Mouse (Mus musculus) embryonic stem cell, embryonic (primary cell): ENCODE data around the gene Ranbp3.

Experiments used
- CTCF ChIA-PET, 4 experiments: fragments of 300-600 bp in 2 of 4; fragments of 350-600 bp in 2 of 4; sonication (Branson Sonifier 250); formaldehyde crosslinking; loops; one replicate each; lab custom pipeline; 2022; ENCODE audit warnings: inconsistent platforms in 2 of 4; lab: Charles Lee
- POLR2A ChIA-PET, 4 experiments: fragments of 300-600 bp in 2 of 4; fragments of 350-600 bp in 2 of 4; sonication (Branson Sonifier 250); formaldehyde crosslinking; loops; one replicate each; lab custom pipeline; 2022; ENCODE audit warnings: antibody characterized with exemption in 4 of 4, inconsistent platforms in 1 of 4; lab: Charles Lee

Ranbp3 gene

GRCm38 (mm10) chr17:56663659-56664058, 9.4 kb upstream of the Ranbp3 start:
- ChIA-PET POLR2A (interaction anchor here (0.6 to 8.1 kb wide), 66 partner anchors 8 to 585 kb away, joined by 3 to 111 read pairs (median 5); partner anchors contain the start of genes Ranbp3 (in 4 of the 4), Catsperd (in 3 of the 4), Lonp1 (in 3 of the 4) and Rpl36 (in 3 of the 4)), CTCF (interaction anchor here in 3 of 4 experiments (0.6 to 2.0 kb wide), 17 partner anchors 9 to 538 kb away, joined by 3 to 12 read pairs (median 4); partner anchors contain the start of genes Lonp1 (in 2 of the 3), Ranbp3 (in 2 of the 3) and Gm20219 (in 1 of the 3))

GRCm38 (mm10) chr17:56664333-56664732, 8.8 kb upstream of the Ranbp3 start:
- POLR2A ChIA-PET = interaction anchor here (0.6 to 8.1 kb wide), 84 partner anchors 9 to 585 kb away, joined by 3 to 111 read pairs (median 4); partner anchors contain the start of genes Ranbp3 (in 4 of the 4), Catsperd (in 3 of the 4), Lonp1 (in 3 of the 4) and Rpl36 (in 3 of the 4)
- CTCF ChIA-PET = interaction anchor here in 3 of 4 experiments (0.5 to 2.0 kb wide), 22 partner anchors 9 to 705 kb away, joined by 3 to 12 read pairs (median 3); partner anchors contain the start of genes Lonp1 (in 2 of the 3), Ranbp3 (in 2 of the 3) and Gm20219 (in 1 of the 3)

- ChIA-PET POLR2A (interaction anchor here in 3 of 4 experiments (0.9 to 8.1 kb wide), 14 partner anchors 10 to 269 kb away, joined by 3 to 111 read pairs (median 4); partner anchors contain the start of genes Catsperd (in 2 of the 3), Lonp1 (in 2 of the 3) and Rpl36 (in 2 of the 3)), CTCF (interaction anchor here in 1 of 4 experiments (1.6 to 1.8 kb wide), 2 partner anchors 113 to 341 kb away, joined by 3 to 5 read pairs; partner anchors contain the start of gene Kdm4b)
Observed at GRCm38 (mm10) chr17:56666384-56666783, 6.7 kb upstream of the Ranbp3 start.

- ChIA-PET CTCF (interaction anchor here in 3 of 4 experiments (0.8 to 2.9 kb wide), 7 partner anchors 9 to 310 kb away, joined by 3 to 19 read pairs (median 4); partner anchors contain the start of gene Gm20219 (in 1 of the 3)), POLR2A (interaction anchor here (0.6 to 8.1 kb wide), 20 partner anchors 10 to 268 kb away, joined by 3 to 111 read pairs (median 6); partner anchors contain the start of genes Catsperd (in 2 of the 4), Lonp1 (in 2 of the 4), Rpl36 (in 2 of the 4) and Safb (in 1 of the 4))
Observed at GRCm38 (mm10) chr17:56667591-56667990, 5.5 kb upstream of the Ranbp3 start.

- CTCF ChIA-PET = interaction anchor here (0.6 to 2.9 kb wide), 30 partner anchors 8 to 480 kb away, joined by 3 to 19 read pairs (median 3); partner anchors contain the start of genes 2410015M20Rik (in 1 of the 4), Catsperd (in 1 of the 4), Gm20219 (in 1 of the 4) and Safb2 (in 1 of the 4)
Observed at GRCm38 (mm10) chr17:56668384-56669144, 4.5 kb upstream of the Ranbp3 start.

GRCm38 (mm10) chr17:56669766-56670165, 3.3 kb upstream of the Ranbp3 start:
- ChIA-PET POLR2A (interaction anchor here in 3 of 4 experiments (0.7 to 8.1 kb wide), 10 partner anchors 42 to 107 kb away, joined by 3 to 111 read pairs (median 5); partner anchors contain the start of genes Catsperd (in 2 of the 3), Lonp1 (in 2 of the 3), Rpl36 (in 1 of the 3) and Safb (in 1 of the 3)), CTCF (interaction anchor here in 3 of 4 experiments (0.6 to 1.9 kb wide), 4 partner anchors 58 to 1601 kb away, joined by 3 to 15 read pairs (median 4); no protein-coding TSS in a partner anchor)

More at GRCm38 (mm10) chr17:56668384-56669144, 4.5 kb upstream of the Ranbp3 start:
- POLR2A ChIA-PET = interaction anchor here (0.7 to 8.1 kb wide), 30 partner anchors 8 to 392 kb away, joined by 3 to 111 read pairs (median 4); partner anchors contain the start of genes Catsperd (in 3 of the 4), Lonp1 (in 2 of the 4), Rpl36 (in 2 of the 4) and Safb (in 1 of the 4)

GRCm38 (mm10) chr17:56673647-56674416, 738 bp downstream of the Ranbp3 start:
- CTCF ChIA-PET = interaction anchor here in 1 of 4 experiments (0.6 to 1.3 kb wide), 9 partner anchors 42 to 348 kb away, joined by 3 to 11 read pairs (median 5); partner anchors contain the start of genes Catsperd, Kdm4b and Lonp1
- POLR2A ChIA-PET = interaction anchor here (0.6 to 19.2 kb wide), 88 partner anchors 10 to 634 kb away, joined by 3 to 414 read pairs (median 7); partner anchors contain the start of genes Catsperd (in 3 of the 4), Lonp1 (in 3 of the 4), Rpl36 (in 3 of the 4) and Safb (in 3 of the 4)

- POLR2A ChIA-PET = interaction anchor here (0.6 to 33.7 kb wide), 11 partner anchors 0 to 70 kb away, joined by 3 to 414 read pairs (median 8); partner anchors contain the start of genes Ranbp3 (in 4 of the 4) and Lonp1 (in 1 of the 4)
- CTCF ChIA-PET = interaction anchor here in 1 of 4 experiments (0.9 kb wide), 1 partner anchor 129 kb away, joined by 3 read pairs; no protein-coding TSS in a partner anchor
Observed at GRCm38 (mm10) chr17:56681791-56682190, 8.7 kb downstream of the Ranbp3 start.

- ChIA-PET POLR2A (interaction anchor here (0.9 to 33.7 kb wide), 14 partner anchors 1 to 221 kb away, joined by 3 to 414 read pairs (median 4); partner anchors contain the start of genes Ranbp3 (in 4 of the 4), Lonp1 (in 1 of the 4), Ndufa11 (in 1 of the 4) and Vmac (in 1 of the 4)), CTCF (interaction anchor here in 3 of 4 experiments (0.6 to 0.9 kb wide), 3 partner anchors 130 to 650 kb away, joined by 3 to 13 read pairs (median 3); no protein-coding TSS in a partner anchor)
Observed at GRCm38 (mm10) chr17:56682880-56683279, 9.8 kb downstream of the Ranbp3 start.

GRCm38 (mm10) chr17:56683546-56684140, 10.5 kb downstream of the Ranbp3 start:
- ChIA-PET POLR2A (interaction anchor here in 2 of 4 experiments (1.0 to 33.7 kb wide), 9 partner anchors 2 to 222 kb away, joined by 3 to 414 read pairs (median 3); partner anchors contain the start of genes Ranbp3 (in 2 of the 2), Ndufa11 (in 1 of the 2) and Vmac (in 1 of the 2)), CTCF (no interaction called here)

- ChIA-PET POLR2A (interaction anchor here in 3 of 4 experiments (0.6 to 33.7 kb wide), 8 partner anchors 3 to 110 kb away, joined by 3 to 414 read pairs (median 3); partner anchors contain the start of gene Ranbp3 (in 2 of the 3)), CTCF (no interaction called here)
Observed at GRCm38 (mm10) chr17:56684649-56685048, 11.6 kb downstream of the Ranbp3 start.

GRCm38 (mm10) chr17:56686801-56687200, 13.7 kb downstream of the Ranbp3 start:
- CTCF ChIA-PET = interaction anchor here in 2 of 4 experiments (0.6 kb wide), 2 partner anchors 196 to 273 kb away, joined by 4 to 6 read pairs; no protein-coding TSS in a partner anchor
- POLR2A ChIA-PET = interaction anchor here (0.6 to 33.7 kb wide), 17 partner anchors 5 to 330 kb away, joined by 3 to 414 read pairs (median 3); partner anchors contain the start of genes Ranbp3 (in 3 of the 4) and Lonp1 (in 2 of the 4)

- ChIA-PET CTCF (no interaction called here), POLR2A (interaction anchor here in 3 of 4 experiments (0.6 to 33.7 kb wide), 11 partner anchors 6 to 221 kb away, joined by 3 to 414 read pairs (median 6); partner anchors contain the start of genes Ranbp3 (in 2 of the 3) and Lonp1 (in 1 of the 3))
Observed at GRCm38 (mm10) chr17:56688045-56688444, 15.0 kb downstream of the Ranbp3 start.

GRCm38 (mm10) chr17:56688689-56689088, 15.6 kb downstream of the Ranbp3 start:
- ChIA-PET POLR2A (interaction anchor here in 3 of 4 experiments (0.6 to 33.7 kb wide), 6 partner anchors 7 to 222 kb away, joined by 3 to 414 read pairs (median 8); partner anchors contain the start of gene Ranbp3 (in 2 of the 3)), CTCF (no interaction called here)

GRCm38 (mm10) chr17:56693395-56693794, 20.3 kb downstream of the Ranbp3 start:
- CTCF ChIA-PET = interaction anchor here in 1 of 4 experiments (1.2 kb wide), 1 partner anchor 43 kb away, joined by 3 read pairs; no protein-coding TSS in a partner anchor
- POLR2A ChIA-PET = interaction anchor here in 2 of 4 experiments (0.7 to 33.7 kb wide), 12 partner anchors 10 to 343 kb away, joined by 3 to 414 read pairs (median 4); partner anchors contain the start of genes Ranbp3 (in 2 of the 2), Ndufa11 (in 1 of the 2), Safb (in 1 of the 2) and Safb2 (in 1 of the 2)
